Mouse (Mus musculus): ENCODE measurements around the gene Nup205.

Gene Nup205

DNA sequence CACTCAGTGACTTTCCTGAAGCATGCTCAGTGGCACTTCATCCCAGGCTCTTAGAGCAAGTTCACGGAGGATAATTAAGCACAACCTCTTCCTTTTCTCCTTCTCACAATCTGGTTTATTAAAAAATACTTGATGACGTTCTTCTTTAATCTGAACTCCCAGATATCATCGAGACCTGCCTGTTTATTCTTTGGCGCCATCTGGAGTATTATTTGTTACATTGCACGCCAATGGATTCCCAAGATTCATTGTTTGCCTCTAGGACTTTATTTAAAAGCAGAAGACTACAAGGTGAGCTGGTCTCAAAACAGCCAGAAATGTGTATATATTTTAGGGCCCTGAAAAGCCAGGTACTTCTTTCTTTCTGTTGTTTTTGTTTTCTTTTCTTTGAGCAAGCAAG, 67.9 kb downstream of the Nup205 start:
- DNase-seq (ENCODE audit: low spot score in 2 of 2), result no peak

DNA sequence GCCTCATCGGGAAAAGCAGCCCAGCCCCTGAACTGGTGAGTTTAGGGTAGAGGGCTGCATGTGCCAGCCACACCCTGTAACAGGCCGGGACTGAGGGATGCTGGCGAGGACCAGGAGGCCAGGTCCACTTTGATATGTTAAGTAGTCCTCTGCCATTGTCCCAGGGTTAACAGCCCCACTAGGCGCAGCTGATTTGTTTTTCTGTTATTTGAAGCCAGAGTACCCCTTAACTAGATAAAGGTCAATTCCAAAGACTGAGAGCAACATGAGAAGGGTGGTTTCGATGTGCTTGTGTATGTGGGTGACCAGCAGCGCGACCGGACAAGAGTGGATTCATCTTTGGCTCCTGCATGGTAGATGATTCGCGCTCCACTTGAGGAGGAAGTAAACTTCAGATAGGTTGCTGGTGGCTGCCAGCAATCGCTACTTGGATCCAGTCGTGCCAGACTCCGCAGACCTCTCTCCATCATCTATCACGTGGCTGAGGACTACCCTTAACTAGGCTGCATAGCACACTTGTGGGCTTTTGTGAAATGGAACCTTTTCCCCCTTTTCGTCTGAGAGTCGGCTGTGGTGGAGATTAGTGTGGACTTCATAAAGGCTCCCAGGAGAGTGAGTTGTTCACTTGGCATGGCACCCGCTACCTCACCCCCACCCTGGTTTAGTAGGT, 74.7 kb downstream of the Nup205 start:
- DNase-seq (ENCODE audit: low spot score in 2 of 2), result no peak

DNA sequence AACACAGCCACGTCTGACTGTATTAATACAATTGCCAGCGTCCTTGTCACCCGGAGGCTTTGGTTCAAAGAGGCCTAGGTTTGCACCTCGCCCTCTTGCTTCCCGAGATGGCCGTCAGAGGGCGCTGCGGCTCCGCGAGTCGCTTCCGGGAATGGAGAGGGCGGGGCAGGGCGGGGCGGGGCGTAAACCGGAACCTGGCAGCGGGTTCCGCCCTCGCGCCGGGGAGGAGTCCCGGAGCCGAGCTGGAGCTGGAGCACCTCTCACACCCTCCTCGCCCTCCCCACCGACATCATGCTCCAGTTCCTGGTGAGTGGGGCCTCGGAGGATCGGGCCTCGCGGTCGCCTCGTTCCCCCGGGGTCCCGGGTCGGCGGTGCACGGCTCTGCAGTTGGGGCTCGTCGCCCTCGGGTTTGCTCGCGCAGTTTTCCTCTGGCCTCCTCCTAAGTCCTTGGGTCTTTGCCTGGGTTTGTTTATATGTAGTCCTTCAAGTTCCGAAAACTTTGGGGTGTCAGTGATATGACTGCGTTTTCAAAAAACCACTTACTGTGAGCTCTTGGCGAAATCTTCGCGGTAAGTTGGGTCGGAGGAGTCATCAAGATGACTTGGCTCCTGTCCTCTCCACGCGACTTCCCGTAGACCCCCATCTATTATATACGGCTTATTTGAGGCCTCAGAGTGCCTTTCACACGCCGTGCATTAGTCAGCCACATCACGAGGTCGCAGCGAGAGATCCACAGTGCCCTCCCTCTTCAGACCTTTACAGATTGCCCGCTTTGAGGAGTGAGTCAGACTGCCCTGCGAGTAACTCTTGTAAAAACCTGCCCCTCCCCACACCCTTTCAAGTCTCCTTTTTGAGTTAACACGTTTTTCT, 75.5 kb downstream of the Nup205 start:
- peak; percentile 88 to 91 for DNase-seq (ENCODE audit: low spot score in 2 of 2)

DNA sequence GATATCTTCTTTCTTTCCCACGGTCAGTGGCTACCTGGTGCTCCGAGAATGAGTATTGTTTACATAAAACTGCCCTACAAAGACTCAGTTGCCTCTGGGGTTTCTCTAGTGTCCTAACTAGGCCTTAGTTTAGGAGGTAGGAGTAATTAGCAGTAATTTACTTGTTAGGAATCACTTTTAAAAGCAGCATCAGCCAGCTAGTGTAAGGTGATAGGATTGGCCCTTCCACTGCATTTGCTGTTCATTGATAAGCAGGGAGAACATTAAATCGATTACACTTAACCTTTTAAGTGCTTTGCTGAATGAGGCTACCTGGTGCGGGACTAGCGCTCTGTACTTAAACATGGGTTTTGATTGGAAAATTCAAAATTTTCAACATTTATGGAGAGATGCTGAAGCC, 76.3 kb downstream of the Nup205 start:
- DNase-seq (ENCODE audit: low spot score in 2 of 2), result no peak

DNA sequence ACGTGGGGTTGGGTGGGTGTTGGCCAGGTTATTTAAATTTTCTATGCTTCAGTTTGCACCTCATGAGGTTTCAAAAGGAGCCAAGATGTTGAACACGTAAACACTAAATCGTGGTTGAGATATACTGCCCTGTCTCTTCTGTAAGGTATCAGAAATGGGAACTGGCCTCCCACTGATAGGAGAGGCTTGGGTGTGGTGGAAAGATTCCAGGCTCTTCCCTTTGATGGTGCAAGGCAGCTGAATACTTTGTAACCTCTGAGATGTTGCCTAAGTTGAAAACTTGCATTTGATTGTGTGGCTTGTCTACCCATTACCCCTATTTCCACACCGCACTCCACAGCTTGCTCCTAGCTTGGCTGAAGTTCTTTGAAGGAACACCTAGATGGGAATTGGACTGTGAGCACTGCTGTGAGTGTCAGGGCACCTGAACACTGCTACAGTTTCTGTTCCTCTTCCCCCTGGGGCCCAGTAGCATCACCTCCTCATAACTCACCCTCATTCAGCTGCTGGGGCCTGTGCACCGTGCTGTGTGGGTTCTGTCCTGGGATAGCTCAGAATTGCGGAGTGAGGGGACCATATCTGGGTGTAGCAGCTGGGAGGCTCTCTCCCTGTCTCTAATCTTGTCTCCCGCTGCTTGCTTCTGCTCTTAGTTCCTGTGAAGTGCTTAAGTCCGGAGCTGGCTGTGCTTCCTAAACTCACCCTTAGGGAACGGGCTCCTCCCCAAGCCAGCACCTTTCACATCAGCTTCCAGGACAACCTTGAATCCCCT, 77.1 kb downstream of the Nup205 start:
- DNase-seq (ENCODE audit: low spot score in 2 of 2), result no peak

DNA sequence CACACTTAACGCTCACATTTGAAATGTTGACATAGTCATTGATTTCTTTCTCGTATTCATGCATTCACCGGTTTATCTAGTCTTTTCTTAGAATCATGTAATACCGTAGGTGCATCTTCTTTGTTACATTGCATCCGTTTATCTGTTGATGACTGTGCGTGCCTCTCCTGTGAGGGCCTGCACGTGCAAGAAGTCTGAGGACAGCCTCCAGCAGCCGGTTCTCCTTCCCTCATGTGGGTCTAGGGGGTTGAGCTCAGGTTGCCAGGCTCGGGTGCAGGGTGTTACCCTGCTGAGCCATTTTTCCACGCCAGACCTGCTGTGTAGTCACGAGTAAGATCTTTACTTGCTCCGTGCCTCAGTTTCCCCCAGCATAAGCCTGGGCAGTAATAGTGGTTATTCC, 77.8 kb downstream of the Nup205 start:
- DNase-seq (ENCODE audit: low spot score in 2 of 2), result no peak

DNA sequence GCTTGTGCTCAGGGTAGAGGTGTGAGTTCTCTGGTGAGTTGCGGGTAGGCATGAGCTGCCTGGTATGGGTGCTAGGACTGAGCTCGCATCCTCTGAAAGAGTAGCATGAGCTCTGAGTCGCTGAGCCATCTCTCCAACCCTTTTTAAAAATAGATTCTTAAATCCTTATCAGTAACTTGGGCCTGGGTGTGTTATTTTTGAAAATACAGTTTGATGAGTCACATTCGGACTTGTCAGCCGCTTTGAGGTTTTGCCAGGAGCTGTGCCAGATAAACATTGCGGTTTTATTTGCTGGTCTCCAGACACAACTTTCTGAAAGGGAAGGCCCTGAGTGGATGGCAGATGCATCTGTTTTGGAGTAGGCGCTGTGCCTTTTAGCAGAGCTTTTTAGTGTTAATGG, 79.5 kb downstream of the Nup205 start:
- DNase-seq (ENCODE audit: low spot score in 2 of 2), result no peak

DNA sequence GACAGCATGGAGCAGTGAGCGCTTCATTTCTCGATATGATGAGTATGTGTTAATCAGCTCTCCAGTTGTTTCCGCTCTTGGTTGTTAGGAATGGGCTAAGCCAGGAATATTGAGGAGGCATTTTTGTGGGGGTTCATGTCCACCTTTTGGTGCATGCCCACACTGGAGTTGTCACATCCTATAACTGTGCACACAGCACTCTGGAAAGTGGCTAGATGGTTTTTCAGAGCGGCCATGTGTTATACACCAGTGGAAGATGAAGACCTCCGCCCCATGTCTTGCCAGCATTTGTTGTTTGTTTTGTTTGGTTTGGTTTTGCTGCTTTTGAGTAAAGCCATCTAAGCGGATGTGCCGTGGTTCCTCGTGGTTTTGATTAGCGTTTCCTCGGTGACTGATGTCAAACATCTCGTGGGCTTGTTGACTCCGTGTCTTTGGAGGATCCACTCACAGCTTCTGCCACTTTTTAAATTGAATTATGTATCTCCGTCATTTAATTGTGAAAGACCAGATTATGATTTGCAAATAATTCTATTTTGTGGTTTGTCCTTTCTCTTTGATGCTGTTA, 80.5 kb downstream of the Nup205 start:
- no peak for DNase-seq (ENCODE audit: low spot score in 2 of 2)

DNA sequence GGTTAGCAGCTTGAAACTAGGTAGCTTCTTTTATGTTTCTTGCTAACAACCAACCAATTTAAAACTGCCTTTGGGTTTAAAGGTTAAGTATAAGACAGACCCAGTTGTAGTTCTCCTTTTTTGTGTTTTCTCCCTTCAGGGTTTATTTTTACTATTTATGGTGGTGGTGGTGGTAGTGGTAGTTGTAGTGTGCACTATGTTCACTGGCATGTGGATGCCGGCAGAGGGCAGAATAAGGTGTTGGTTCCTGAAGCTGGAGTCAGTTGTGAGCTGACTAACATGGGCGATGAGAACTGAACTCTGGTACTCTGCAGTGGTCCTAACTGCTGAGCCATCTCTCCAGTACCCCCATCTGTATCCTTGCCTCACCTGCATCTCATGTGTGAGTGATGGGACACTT, 81.7 kb downstream of the Nup205 start:
- DNase-seq (ENCODE audit: low spot score in 2 of 2), result no peak

DNA sequence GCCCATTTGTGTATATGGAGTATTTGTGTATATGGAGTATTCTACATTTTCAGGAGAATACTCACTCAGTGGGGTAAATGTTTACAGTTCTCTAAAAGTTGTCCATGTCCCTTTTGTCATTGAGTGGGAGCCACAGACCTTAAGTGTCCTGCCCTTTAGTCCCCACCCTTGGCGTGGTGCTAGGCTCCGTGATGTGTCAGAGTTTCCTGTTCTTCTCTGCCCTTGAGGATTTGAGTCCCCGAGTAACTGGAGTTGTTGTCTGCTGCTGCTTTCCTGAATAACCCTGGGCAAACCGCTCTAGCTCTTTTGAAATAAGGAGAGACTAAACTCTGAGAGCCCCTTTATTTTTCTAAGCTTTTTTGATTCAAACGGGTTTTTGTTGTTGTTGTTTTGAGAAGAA, 82.3 kb downstream of the Nup205 start:
- no peak for DNase-seq (ENCODE audit: low spot score in 2 of 2)

DNA sequence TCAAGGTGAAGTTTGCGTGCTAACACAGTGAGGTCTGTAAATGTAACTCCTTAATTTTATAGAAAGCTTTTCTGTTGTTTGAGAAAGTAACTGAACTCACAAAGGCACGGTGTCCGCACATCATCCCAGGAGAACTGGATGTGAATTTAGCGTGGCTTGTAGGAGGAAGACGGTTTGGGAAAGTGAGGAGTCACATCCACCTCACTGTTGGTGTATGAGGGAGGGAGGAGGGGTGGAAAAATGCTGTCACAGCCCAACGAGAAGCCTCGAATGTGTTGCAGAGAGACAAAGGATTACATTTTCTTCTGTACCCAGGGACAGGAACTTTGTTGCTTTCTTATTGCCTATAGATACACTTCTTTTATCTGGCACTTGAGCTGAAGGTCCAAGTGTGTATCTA, 83.3 kb downstream of the Nup205 start:
- DNase-seq (ENCODE audit: low spot score in 2 of 2), result no peak

DNA sequence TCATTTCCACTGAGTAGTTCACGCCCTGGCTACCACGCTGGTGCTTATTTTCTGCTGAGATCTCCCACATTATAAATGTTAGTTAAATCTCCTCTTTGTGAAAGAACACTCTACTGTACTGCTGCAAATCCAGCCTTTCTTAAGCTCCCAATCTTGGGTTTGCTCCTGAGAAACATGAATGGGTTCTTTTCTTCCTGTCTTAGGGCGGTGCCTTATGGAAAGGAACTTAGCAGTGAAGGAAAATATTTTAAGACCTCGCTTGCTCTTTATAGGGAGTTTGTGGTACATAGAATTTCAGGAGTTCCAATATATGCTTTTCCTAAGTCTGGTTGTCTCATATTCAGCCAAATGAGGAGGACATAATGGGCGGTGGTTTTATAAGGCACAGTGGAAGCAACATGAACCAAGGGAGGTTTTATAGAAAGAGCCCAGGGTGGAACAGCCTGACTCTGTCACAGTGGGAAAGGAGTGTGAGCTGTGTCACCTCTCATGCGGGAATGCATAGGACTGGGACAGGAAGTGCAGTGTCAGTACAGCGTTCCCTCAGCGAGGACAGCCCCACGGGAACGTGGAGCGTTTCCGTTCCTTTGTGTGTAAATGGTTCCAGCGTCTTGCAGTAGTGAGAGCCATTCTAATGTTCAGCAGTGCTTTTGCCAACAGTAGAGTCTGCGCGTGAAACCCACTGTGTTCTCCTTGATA, 88.5 kb downstream of the Nup205 start:
- DNase-seq (ENCODE audit: low spot score in 2 of 2), result no peak

DNA sequence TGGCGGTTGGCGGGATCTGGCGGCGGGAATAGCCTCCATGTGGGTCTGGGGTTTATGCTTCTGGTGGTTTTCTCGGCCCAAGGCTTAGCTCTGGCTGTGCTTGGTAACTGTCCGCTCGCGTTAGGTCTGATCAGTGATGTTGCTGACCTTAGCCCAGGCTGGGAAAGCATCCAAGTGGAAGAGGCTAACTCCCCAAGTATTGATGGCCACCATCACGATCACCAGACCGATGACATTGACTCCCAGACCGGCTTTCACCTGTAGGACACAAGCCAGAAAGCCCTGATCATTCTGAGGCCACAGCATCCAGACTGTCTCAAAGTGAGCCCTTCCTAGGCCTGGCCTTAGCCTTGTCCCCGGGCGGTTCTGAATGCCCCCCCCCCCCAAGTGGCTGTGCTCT, 91.5 kb downstream of the Nup205 start:
- DNase-seq (ENCODE audit: low spot score in 2 of 2), result no peak

DNA sequence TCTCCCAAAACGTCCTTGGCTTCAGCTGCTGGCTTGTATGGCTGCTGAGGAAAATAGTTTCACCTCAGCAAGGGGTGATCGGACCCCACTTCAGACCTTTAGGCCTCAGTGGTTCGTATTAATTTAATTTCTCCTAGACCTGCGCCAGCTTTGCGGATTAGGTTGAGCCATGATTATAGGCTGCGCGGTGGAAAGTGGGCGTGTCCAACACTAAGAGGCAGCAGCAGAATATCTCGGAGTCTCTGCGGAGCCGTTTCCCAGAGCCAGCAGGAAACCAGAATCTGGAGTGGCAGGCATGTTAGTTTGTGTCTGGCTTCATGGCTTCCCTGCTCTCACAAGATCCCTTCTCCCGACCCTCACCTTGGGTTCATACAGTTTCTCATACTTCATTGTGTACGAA, 92.4 kb downstream of the Nup205 start:
- no peak for DNase-seq (ENCODE audit: low spot score in 2 of 2)

DNA sequence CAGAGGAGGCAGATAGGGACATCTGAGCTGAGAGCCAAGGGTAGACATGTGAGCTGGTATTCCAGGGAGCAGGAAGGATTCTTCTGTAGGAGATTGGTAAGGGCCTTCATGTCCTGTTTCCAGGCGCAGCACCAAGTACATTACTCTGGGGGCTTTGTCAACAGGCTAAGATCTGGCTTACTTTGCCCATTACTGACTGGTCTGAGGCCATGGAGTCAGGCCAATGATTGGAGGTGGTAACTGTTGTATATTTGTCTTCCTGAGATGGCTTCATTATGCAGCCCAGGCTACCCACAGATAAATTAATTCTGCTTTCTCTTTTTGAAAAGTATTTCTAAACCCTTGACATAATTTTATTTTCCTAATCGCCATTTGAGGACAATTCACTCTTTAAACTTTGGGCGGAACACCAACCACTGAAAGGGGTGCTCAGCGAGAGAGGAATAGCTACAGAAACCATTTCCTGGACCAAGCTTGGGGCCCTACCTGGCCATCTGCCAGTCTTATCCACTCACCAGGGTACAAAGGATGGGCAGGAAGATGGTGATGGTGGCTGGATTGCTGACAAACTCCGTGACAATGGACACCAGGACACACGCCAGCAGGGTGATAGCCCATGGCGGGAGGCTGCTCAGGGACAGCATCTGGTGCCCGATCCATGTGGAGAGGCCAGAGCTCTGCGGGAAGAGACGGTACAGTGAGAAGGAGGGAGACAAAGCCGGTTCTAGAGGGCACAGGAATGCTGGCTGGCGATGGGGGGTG, 94.1 kb downstream of the Nup205 start:
- DNase-seq (ENCODE audit: low spot score in 2 of 2), result no peak

DNA sequence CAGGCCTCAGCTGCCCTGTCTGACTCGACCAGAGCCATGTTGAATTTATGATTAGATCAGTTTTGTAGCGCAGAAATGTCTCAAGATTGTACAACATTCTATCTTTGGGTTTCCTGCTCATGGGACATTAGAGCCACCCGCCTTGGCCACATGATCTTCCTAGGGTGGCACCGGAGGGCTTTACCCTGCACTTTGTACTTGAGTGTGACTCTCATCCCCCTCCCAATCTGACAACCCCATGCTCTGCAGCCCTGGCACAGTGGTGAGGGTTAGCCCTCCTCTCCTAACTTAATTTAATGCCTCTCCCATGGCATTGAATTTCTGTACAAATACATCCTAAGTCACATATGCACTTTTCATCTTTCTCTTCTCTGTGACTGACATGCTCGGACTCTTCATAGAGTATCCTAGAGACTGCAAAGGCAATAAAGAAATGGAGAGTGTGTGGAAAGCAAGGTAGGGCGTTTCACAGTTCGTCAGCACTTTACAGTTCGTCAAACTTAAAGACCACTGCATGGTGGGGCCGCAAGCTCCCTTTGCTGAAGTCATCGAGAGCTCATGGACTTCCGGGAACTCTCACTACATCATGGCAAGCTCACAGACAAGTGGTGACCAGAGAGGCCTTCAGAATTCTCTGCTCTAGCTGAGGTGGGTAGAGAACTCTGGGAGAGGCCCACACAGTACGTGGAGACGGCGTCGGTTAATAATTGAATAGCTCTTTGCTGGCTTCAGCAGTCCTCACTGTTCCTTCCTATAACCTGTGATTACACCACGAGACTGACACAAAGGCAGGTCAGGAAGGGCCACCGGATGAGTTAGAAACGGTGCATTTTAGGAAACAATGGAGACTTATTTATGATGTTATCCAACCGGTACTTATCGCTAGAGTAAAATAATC, 94.9 kb downstream of the Nup205 start:
- DNase-seq (ENCODE audit: low spot score in 2 of 2), result no peak

DNA sequence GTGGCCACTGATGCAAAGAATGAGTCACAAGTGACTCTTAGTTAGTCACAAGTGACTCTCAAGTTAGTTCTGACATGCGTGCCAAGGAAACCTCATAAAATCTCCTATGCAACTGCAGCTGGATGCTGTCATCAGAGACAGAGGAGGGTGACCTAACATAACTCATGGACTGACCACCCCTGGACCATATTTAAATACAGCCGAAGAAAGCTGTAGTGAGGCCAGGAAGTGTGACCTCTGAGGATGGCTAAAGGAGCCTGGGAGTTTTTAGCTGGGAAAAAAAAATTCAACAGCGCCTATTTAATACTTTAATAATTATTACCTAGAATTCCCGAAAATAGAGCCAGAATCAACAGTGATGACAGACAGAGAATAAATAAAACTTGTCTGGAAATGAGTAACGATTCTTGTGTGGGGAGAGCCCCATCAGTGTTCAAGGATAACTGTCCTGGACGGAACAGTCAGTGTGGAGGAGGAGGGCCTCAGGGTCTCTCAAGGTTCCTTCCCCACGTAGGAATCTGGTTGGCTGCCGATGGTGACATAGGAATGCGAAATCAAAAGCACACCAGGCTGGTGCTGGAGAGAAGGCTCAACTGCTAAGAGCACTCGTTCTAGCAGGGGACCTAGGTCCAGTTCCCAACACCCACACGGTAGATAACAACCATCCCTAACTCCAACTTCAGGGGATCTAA, 96.3 kb downstream of the Nup205 start:
- no peak for DNase-seq (ENCODE audit: low spot score in 2 of 2)

DNA sequence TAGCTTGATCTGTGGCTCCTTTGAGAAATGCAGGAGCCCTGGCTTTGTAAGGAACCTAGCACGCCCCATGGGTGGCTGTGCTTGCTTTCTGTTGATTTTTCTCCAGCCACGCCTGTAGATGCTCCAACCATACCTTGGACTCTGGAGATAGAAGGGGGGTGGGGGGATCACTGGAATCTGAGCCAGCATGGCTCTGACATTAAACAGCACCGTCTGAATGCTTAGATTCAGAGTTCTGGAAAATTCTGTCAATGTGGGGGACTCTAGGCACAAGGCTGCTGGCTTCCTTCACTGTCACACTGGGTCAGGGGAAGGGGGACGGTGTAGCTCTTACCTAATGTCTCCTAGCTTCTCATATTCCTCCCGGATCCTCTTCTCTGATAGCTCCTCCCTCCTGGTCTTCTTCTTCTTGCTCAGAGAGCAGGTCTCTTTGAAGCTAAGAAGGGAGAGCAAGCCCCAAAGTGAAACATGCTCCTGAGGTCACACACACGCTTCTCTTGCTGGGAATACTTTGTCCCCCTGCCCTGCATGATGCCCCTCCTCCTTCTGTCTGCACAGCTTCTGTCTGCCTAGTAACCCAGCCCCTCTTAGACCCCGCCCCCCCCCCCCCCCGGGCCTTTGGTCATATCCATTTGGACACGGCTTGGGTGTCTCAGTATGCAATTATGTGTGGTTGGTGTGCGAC, 100.8 kb downstream of the Nup205 start:
- no peak for DNase-seq (ENCODE audit: low spot score in 2 of 2)

DNA sequence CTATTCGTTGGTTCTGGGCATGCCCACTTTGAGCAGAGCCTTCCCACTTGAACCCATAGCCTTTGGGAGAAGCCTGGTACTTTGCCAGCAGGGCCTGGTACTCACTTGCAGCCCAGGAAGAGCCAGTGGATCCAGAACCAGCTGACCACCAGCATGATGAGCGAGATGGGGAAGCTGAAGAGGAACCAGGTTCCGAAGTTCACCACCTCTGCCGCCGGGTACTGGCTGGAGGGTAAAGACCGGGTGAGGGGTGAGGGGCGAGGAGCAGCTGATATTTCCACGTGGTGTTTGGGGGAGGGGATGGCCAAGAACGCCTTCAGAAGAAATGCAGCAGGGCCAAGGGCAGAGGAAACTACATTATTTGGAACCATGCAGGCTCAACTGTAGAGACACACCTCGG, 102.1 kb downstream of the Nup205 start:
- no peak for DNase-seq (ENCODE audit: low spot score in 2 of 2)
